Mouse (Mus musculus) layer of hippocampus, adult 11-12 months (tissue): ENCODE results near the gene Wdr12.
"Not testable (repeated sequence)": the region's sequence is repeated elsewhere in the genome, so short reads cannot be mapped to it uniquely, and the experiment has no call there.

Experiments used
- DNase-seq: peaks from one replicate; pipeline ENCODE4 v3.0.0; 2022; ENCODE audit warnings: low spot score

Wdr12 gene

GRCm38 (mm10) chr1:60098024-60098781 is at the start of gene Wdr12, which contains the start of gene Carf:
TSS of gene Wdr12 (minus strand) at chr1:60098645.
TSS of gene Carf (plus strand) at chr1:60098247.
- DNase-seq = peak; percentile 97

GRCm38 (mm10) chr1:60137346-60137745 is 38.9 kb upstream of the Wdr12 start:
- DNase-seq = no peak

- no peak for DNase-seq
Observed at GRCm38 (mm10) chr1:60117721-60118455, 19.4 kb upstream of the Wdr12 start.

- no peak for DNase-seq
Observed at GRCm38 (mm10) chr1:60104582-60104981, 6.1 kb upstream of the Wdr12 start.

- peak; percentile 7 for DNase-seq
Observed at GRCm38 (mm10) chr1:60098839-60099238, 394 bp upstream of the Wdr12 start.

GRCm38 (mm10) chr1:60097277-60098023 is 995 bp downstream of the Wdr12 start:
- peak; percentile 74 for DNase-seq

- no peak for DNase-seq
Observed at GRCm38 (mm10) chr1:60096572-60097276, 1.7 kb downstream of the Wdr12 start.

GRCm38 (mm10) chr1:60076411-60076810 is 22.0 kb downstream of the Wdr12 start:
- no peak for DNase-seq

- no peak for DNase-seq
Observed at GRCm38 (mm10) chr1:60075590-60075989, 22.9 kb downstream of the Wdr12 start.

- no peak for DNase-seq
Observed at GRCm38 (mm10) chr1:60074935-60075334, 23.5 kb downstream of the Wdr12 start.

- DNase-seq = not testable (repeated sequence)
Observed at GRCm38 (mm10) chr1:60070725-60071124, 27.7 kb downstream of the Wdr12 start.

GRCm38 (mm10) chr1:60056310-60056709 is 42.1 kb downstream of the Wdr12 start:
- no peak for DNase-seq

GRCm38 (mm10) chr1:60054659-60055058 is 43.8 kb downstream of the Wdr12 start:
- DNase-seq = no peak

GRCm38 (mm10) chr1:60047481-60047880 is 51.0 kb downstream of the Wdr12 start:
- not testable (repeated sequence) for DNase-seq

- no peak for DNase-seq
Observed at GRCm38 (mm10) chr1:60044595-60044994, 53.9 kb downstream of the Wdr12 start.

GRCm38 (mm10) chr1:60042796-60043469 is 55.5 kb downstream of the Wdr12 start, which contains the start of gene Ica1l:
TSS of gene Ica1l (minus strand) at chr1:60043184.
- DNase-seq = peak; percentile 23

GRCm38 (mm10) chr1:60042398-60042795 is 56.0 kb downstream of the Wdr12 start:
- peak; percentile 6 for DNase-seq

GRCm38 (mm10) chr1:60035044-60035443 is 63.4 kb downstream of the Wdr12 start:
- DNase-seq = peak; percentile 48
